Mouse (Mus musculus) embryonic fibroblast, embryonic 13.5 days (primary cell): ENCODE measurements around the gene Atp1a2. TPM values are rescaled to one million over a fixed set of nuclear protein-coding genes. Genes with fewer than 3 reads are reported as not detected.

Experiments used
- H3K27ac ChIP-seq: 2 replicates; pipeline ENCODE4 v1.5.1; 2012; ENCODE audit warnings: low read length, control low read depth, inconsistent platforms; ENCODE audit not compliant: insufficient read depth
- H3K4me1 ChIP-seq: 2 replicates; pipeline ENCODE4 v1.6.1; 2011; ENCODE audit warnings: low read length; ENCODE audit not compliant: control insufficient read depth, insufficient read depth
- H3K4me3 ChIP-seq: 2 replicates; pipeline ENCODE4 v1.5.1; 2011; ENCODE audit warnings: mild to moderate bottlenecking, control low read depth, low read length; ENCODE audit not compliant: insufficient read depth
- CTCF ChIP-seq: IDR thresholded peaks from 2 replicates; pipeline ENCODE4 v1.5.1; 2011; ENCODE audit warnings: mild to moderate bottlenecking, control low read depth, low read length, moderate library complexity, borderline replicate concordance; ENCODE audit not compliant: insufficient read depth
- POLR2A ChIP-seq: IDR thresholded peaks from 2 replicates; pipeline ENCODE4 v1.6.1; 2011; ENCODE audit warnings: low read depth, mild to moderate bottlenecking, control low read depth, low read length, moderate library complexity
- polyA plus RNA-seq: library from polyadenylated mRNA; stranded (reverse); fragments of >200 nt; gene quantifications from 2 replicates; pipeline ENCODE4 v1.2.4, GENCODE M21; 2011; ENCODE audit warnings: low read depth; ENCODE audit not compliant: missing spikeins, insufficient read length

Atp1a2 gene
- polyA plus RNA-seq, 1 experiment, result 0.39 TPM

GRCm38 (mm10) chr1:172279768-172280509 lies 17.9 kb downstream of the Atp1a2 start:
- H3K4me3 ChIP-seq, result no peak overlapping the region
- TF ChIP-seq CTCF (no peak), POLR2A (no peak)
- H3K4me1 ChIP-seq, result no peaks in the 10 kb centered on the region
- no peak overlapping the region for H3K27ac ChIP-seq

DNA sequence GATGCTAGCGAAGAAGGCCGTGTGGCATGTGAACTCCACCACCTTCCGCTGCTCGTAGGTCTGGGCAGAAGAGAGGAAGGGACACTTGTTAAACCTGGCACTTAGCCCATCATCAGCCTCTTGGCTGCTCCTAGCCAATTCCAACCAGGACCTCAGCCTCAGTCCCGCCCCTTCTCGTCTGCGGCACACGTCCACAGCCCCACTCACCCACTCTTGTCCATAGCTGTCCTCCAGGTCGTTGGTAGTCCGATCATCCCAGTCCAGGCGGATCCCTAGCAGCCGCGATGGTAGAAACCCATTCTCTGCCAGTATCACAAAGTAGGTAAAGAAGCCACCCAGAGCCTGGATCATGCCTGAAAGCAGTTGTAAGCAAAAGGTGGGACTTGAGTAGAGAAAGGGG lies 19.5 kb downstream of the Atp1a2 start:
- no peak overlapping the region for H3K27ac ChIP-seq
- TF ChIP-seq POLR2A (no peak), CTCF (no peak)
- no peak overlapping the region for H3K4me3 ChIP-seq
- H3K4me1 ChIP-seq, result no peaks in the 10 kb centered on the region

GRCm38 (mm10) chr1:172277172-172277571 lies 20.7 kb downstream of the Atp1a2 start:
- no peak overlapping the region for H3K27ac ChIP-seq

DNA sequence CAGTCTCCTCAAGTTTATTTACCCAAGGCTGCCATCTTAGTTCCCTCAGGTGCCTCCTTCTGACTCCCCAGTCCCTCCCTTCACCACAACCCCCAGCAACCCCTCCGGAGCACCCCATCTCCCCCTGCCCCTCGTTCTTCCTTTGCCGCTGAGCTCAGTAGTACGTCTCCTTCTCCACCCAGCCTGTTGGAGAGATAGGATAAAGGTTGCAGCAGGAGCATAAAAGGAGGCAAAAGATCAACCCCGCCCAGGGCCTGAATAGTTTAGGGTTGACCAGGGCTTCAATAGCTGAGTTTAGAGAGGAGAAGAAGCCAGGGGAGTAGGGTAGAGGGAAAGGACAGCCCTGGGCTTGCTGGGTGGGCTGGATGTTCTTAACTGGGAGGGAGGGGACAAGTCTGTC lies 23.3 kb downstream of the Atp1a2 start:
- TF ChIP-seq POLR2A, result no peak
- TF ChIP-seq CTCF, result no peak
- Histone ChIP-seq H3K4me1 (no peaks in the 10 kb centered on the region), H3K27ac (no peak overlapping the region), H3K4me3 (no peak overlapping the region)

More at GRCm38 (mm10) chr1:172277172-172277571, 20.7 kb downstream of the Atp1a2 start:
- no peak for TF ChIP-seq CTCF
- TF ChIP-seq POLR2A, result no peak
- Histone ChIP-seq H3K4me1 (no peaks in the 10 kb centered on the region), H3K4me3 (no peak overlapping the region)

GRCm38 (mm10) chr1:172274116-172274515 lies 23.7 kb downstream of the Atp1a2 start:
- H3K4me3 ChIP-seq, result no peak overlapping the region
- H3K4me1 ChIP-seq, result no peaks in the 10 kb centered on the region
- no peak overlapping the region for H3K27ac ChIP-seq
- TF ChIP-seq POLR2A (no peak), CTCF (no peak)

GRCm38 (mm10) chr1:172273386-172273785 lies 24.5 kb downstream of the Atp1a2 start:
- H3K27ac ChIP-seq, result no peak overlapping the region
- TF ChIP-seq POLR2A (no peak), CTCF (no peak)
- no peak overlapping the region for H3K4me3 ChIP-seq
- no peaks in the 10 kb centered on the region for H3K4me1 ChIP-seq

DNA sequence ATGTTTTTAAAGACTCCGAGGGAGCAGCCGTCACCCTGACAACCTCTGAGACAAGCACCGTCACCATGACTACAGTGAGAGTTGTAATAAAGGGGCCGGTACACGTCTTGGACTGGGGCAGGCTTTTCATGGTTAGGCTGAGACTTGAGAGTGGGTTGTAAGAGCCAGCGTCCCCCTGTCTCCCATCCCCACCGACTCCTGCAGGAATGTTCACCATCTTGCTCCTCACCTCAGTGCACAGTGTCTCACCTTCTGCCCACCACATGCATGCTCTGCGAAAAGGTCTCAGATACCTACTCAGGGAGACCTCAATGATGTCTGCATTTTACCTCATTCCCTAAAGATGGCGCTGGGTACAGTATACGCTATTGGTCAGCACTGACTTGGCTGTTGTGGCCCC lies 26.1 kb downstream of the Atp1a2 start:
- H3K27ac ChIP-seq, result no peak overlapping the region
- TF ChIP-seq CTCF (no peak), POLR2A (no peak)

GRCm38 (mm10) chr1:172271208-172271607 lies 26.7 kb downstream of the Atp1a2 start:
- Histone ChIP-seq H3K27ac (no peak overlapping the region), H3K4me1 (no peaks in the 10 kb centered on the region), H3K4me3 (no peak overlapping the region)
- TF ChIP-seq CTCF (no peak), POLR2A (no peak)

More for the DNA sequence above, 26.1 kb downstream of the Atp1a2 start:
- H3K4me1 ChIP-seq, result no peaks in the 10 kb centered on the region
- H3K4me3 ChIP-seq, result no peak overlapping the region

- Histone ChIP-seq H3K27ac (no peak within 1 kb of the TSS), H3K4me3 (no peak within 1 kb of the TSS), H3K4me1 (no peaks in the 10 kb centered on the region)
- TF ChIP-seq CTCF (no peak), POLR2A (no peak)
Measured at GRCm38 (mm10) chr1:172261477-172262078, 36.3 kb downstream of the Atp1a2 start, which contains the start of gene Igsf8. TSS of gene Igsf8 (plus strand) at chr1:172261641.

GRCm38 (mm10) chr1:172258314-172258713 lies 39.5 kb downstream of the Atp1a2 start, which contains the start of gene Atp1a4:
TSS of gene Atp1a4 (minus strand) at chr1:172258414.
- no peak within 1 kb of the TSS for H3K4me3 ChIP-seq
- no peak within 1 kb of the TSS for H3K27ac ChIP-seq
- no peaks in the 10 kb centered on the region for H3K4me1 ChIP-seq
- TF ChIP-seq POLR2A (no peak), CTCF (no peak)
